Mouse (Mus musculus): ENCODE data around the gene Bdh1. TPM values are rescaled to one million over a fixed set of nuclear protein-coding genes. Genes with fewer than 3 reads are reported as not detected.
A peak's percentile ranks its signal among the peaks of the same experiment; 100 is the strongest.

Bdh1 gene
- polyA plus RNA-seq, 1 experiment from 2014 or later, result 68.3 TPM

DNA sequence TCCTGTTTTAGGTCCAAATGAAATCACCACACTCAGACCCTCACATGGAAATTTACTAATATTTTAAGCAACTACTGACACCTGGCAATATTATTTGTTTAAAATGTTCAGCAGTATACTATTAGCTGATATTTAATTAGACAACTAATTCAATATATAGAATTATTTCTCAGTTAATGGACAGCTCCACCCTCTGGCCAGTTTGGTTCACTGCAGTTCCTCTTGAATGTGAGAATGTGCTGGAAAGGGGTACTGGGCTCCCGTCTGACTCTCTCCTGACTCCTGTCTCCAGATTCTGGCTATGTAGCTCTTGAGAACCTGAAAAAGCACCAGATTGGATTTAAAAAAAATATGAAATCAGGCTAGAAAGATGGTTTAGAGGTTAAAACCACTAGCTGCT lies 17.0 kb upstream of the Bdh1 start:
- Histone ChIP-seq H3K36me3 (ENCODE audit: control insufficient read depth, insufficient read depth, low read length) (no peaks in the 10 kb centered on the region), H3K9ac (ENCODE audit: low read length) (no peak overlapping the region), H3K9me3 (ENCODE audit: control insufficient read depth, low read length) (no peaks in the 10 kb centered on the region), H3K4me3 (ENCODE audit: low read depth, low read length) (no peak overlapping the region), H3K4me2 (ENCODE audit: low read length) (no peak overlapping the region), H3K4me1 (replicated peaks; ENCODE audit: control insufficient read depth, insufficient read depth, low read length) (no peaks in the 10 kb centered on the region; the same call in 1 of the 2 replicates), H3K27me3 (replicated peaks; ENCODE audit: control insufficient read depth, insufficient read depth, low read length) (no peaks in the 10 kb centered on the region), H3K27ac (ENCODE audit: low read depth) (no peak overlapping the region)
- DNase-seq (ENCODE audit: low spot score) (peak; percentile 49), ATAC-seq (replicated peaks; ENCODE audit: low FRiP score, low TSS enrichment, low read depth) (no peak)
- 62% methylated on average over 1 of the region's 1 CpGs for WGBS

GRCm38 (mm10) chr16:31407872-31408271 lies 14.2 kb upstream of the Bdh1 start:
- DNase-seq (ENCODE audit: low spot score), result no peak
- Histone ChIP-seq H3K36me3 (ENCODE audit: control insufficient read depth, insufficient read depth, low read length) (no peaks in the 10 kb centered on the region), H3K4me1 (replicated peaks; ENCODE audit: control insufficient read depth, insufficient read depth, low read length) (no peaks in the 10 kb centered on the region), H3K27me3 (replicated peaks; ENCODE audit: control insufficient read depth, insufficient read depth, low read length) (no peaks in the 10 kb centered on the region), H3K27ac (ENCODE audit: low read depth) (no peak overlapping the region), H3K4me3 (ENCODE audit: low read depth, low read length) (no peak overlapping the region), H3K9ac (ENCODE audit: low read length) (no peak overlapping the region), H3K9me3 (ENCODE audit: control insufficient read depth, low read length) (no peaks in the 10 kb centered on the region), H3K4me2 (ENCODE audit: low read length) (no peak overlapping the region)
- no peak for ATAC-seq (replicated peaks; ENCODE audit: low FRiP score, low TSS enrichment, low read depth)
- WGBS, result 71% methylated on average over 3 of the region's 3 CpGs

DNA sequence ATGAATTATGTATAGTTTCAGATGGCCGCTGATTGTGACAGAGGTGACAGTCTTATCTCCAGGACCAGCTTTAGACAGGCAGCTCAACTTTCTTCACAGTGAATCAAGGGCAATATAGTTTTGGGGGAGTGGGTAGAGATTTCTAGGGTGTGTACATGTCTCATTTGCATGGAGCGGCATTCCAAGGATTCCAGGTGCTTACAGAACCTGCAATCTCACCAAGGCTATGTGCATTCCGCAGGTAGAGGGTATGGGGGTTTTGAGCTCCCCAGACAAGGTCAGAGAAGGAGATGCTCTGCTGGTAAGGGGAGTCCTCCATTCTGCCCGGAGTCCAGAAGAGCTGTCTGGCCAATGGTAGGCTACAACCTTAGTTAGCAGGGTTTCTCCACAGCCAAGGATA lies 11.1 kb upstream of the Bdh1 start:
- H3K4me3 ChIP-seq (ENCODE audit: low read depth, low read length), result no peak overlapping the region
- 67% methylated on average over 4 of the region's 4 CpGs for WGBS
- H3K27ac ChIP-seq (ENCODE audit: low read depth), result no peak overlapping the region
- no peak overlapping the region for H3K4me2 ChIP-seq (ENCODE audit: low read length)
- no peaks in the 10 kb centered on the region for H3K36me3 ChIP-seq (ENCODE audit: control insufficient read depth, insufficient read depth, low read length)
- no peak for ATAC-seq (replicated peaks; ENCODE audit: low FRiP score, low TSS enrichment, low read depth)
- no peaks in the 10 kb centered on the region for H3K27me3 ChIP-seq (replicated peaks; ENCODE audit: control insufficient read depth, insufficient read depth, low read length)
- no peak overlapping the region for H3K9ac ChIP-seq (ENCODE audit: low read length)
- DNase-seq (ENCODE audit: low spot score), result peak; percentile 49
- H3K9me3 ChIP-seq (ENCODE audit: control insufficient read depth, low read length), result no peaks in the 10 kb centered on the region
- no peaks in the 10 kb centered on the region for H3K4me1 ChIP-seq (replicated peaks; ENCODE audit: control insufficient read depth, insufficient read depth, low read length)

GRCm38 (mm10) chr16:31412321-31412720 lies 9.8 kb upstream of the Bdh1 start:
- no peak overlapping the region for H3K9ac ChIP-seq (ENCODE audit: low read length)
- no peak for ATAC-seq (replicated peaks; ENCODE audit: low FRiP score, low TSS enrichment, low read depth)
- H3K27ac ChIP-seq (ENCODE audit: low read depth), result no peak overlapping the region
- H3K27me3 ChIP-seq (replicated peaks; ENCODE audit: control insufficient read depth, insufficient read depth, low read length), result no peaks in the 10 kb centered on the region
- H3K9me3 ChIP-seq (ENCODE audit: control insufficient read depth, low read length), result no peaks in the 10 kb centered on the region
- peak; percentile 43 for DNase-seq (ENCODE audit: low spot score)
- H3K4me1 ChIP-seq (replicated peaks; ENCODE audit: control insufficient read depth, insufficient read depth, low read length), result no peaks in the 10 kb centered on the region
- no peak overlapping the region for H3K4me2 ChIP-seq (ENCODE audit: low read length)
- no peaks in the 10 kb centered on the region for H3K36me3 ChIP-seq (ENCODE audit: control insufficient read depth, insufficient read depth, low read length)
- 80% methylated on average over 14 of the region's 14 CpGs for WGBS
- H3K4me3 ChIP-seq (ENCODE audit: low read depth, low read length), result no peak overlapping the region

DNA sequence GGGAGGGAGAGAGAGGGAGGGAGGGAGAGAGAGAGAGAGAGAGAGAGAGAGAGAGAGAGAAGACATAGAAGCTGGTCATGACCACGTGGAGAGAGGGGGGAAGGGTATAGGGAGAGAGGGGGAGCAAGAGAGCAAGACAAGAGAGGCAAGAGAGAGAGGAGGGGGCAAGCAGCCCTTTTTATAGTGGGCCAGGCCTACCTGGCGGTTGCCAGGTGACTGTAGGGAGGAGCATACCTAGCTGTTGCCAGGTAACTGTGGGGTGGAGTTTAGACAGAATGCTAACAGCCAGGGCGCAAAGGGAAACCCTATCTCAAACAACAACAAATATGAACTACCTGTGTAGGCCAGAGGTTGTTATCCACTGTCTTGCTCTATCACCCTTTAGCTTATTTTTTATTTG lies 8.3 kb upstream of the Bdh1 start:
- WGBS, result 64% methylated on average over 3 of the region's 3 CpGs
- Histone ChIP-seq H3K36me3 (ENCODE audit: control insufficient read depth, insufficient read depth, low read length) (no peaks in the 10 kb centered on the region), H3K27me3 (replicated peaks; ENCODE audit: control insufficient read depth, insufficient read depth, low read length) (no peaks in the 10 kb centered on the region), H3K9me3 (ENCODE audit: control insufficient read depth, low read length) (no peaks in the 10 kb centered on the region), H3K4me3 (ENCODE audit: low read depth, low read length) (no peak overlapping the region), H3K4me1 (replicated peaks; ENCODE audit: control insufficient read depth, insufficient read depth, low read length) (no peaks in the 10 kb centered on the region), H3K4me2 (ENCODE audit: low read length) (no peak overlapping the region), H3K9ac (ENCODE audit: low read length) (no peak overlapping the region), H3K27ac (ENCODE audit: low read depth) (no peak overlapping the region)
- ATAC-seq (replicated peaks; ENCODE audit: low FRiP score, low TSS enrichment, low read depth), result no peak
- peak; percentile 21 for DNase-seq (ENCODE audit: low spot score)

GRCm38 (mm10) chr16:31415885-31416450 lies 6.1 kb upstream of the Bdh1 start:
- Histone ChIP-seq H3K9me3 (ENCODE audit: control insufficient read depth, low read length) (no peaks in the 10 kb centered on the region), H3K4me1 (replicated peaks; ENCODE audit: control insufficient read depth, insufficient read depth, low read length) (no peaks in the 10 kb centered on the region), H3K4me2 (ENCODE audit: low read length) (no peak overlapping the region), H3K36me3 (ENCODE audit: control insufficient read depth, insufficient read depth, low read length) (no peaks in the 10 kb centered on the region), H3K4me3 (ENCODE audit: low read depth, low read length) (no peak overlapping the region), H3K9ac (ENCODE audit: low read length) (no peak overlapping the region), H3K27ac (ENCODE audit: low read depth) (no peak overlapping the region), H3K27me3 (replicated peaks; ENCODE audit: control insufficient read depth, insufficient read depth, low read length) (no peaks in the 10 kb centered on the region)
- WGBS, result 48% methylated on average over 9 of the region's 9 CpGs
- DNase-seq (ENCODE audit: low spot score), result no peak
- ATAC-seq (replicated peaks; ENCODE audit: low FRiP score, low TSS enrichment, low read depth), result no peak

DNA sequence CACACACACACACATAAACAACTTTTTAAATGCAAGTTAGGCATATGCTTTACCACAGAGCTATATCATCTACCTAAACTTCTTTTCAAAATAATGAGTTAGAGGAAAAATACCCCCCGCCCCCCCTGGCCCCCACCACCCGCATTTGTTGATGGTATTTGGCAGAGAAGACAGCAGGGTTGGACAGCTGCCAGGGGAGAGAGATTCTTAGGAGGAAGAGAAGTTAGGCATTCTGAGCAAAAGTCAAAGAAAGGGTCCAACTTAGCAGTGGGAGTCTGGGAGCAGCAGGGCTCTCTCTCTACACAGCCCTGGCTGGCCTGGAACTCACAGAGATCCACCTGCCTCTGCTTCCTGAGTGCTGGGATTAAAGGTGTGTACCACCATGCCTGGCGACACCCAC lies 3.4 kb upstream of the Bdh1 start:
- DNase-seq (ENCODE audit: low spot score) (no peak), ATAC-seq (replicated peaks; ENCODE audit: low FRiP score, low TSS enrichment, low read depth) (no peak)
- Histone ChIP-seq H3K4me1 (replicated peaks; ENCODE audit: control insufficient read depth, insufficient read depth, low read length) (no peaks in the 10 kb centered on the region), H3K9ac (ENCODE audit: low read length) (no peak overlapping the region), H3K9me3 (ENCODE audit: control insufficient read depth, low read length) (no peaks in the 10 kb centered on the region), H3K36me3 (ENCODE audit: control insufficient read depth, insufficient read depth, low read length) (no peaks in the 10 kb centered on the region), H3K27me3 (replicated peaks; ENCODE audit: control insufficient read depth, insufficient read depth, low read length) (no peaks in the 10 kb centered on the region), H3K4me3 (ENCODE audit: low read depth, low read length) (no peak overlapping the region), H3K27ac (ENCODE audit: low read depth) (no peak overlapping the region), H3K4me2 (ENCODE audit: low read length) (no peak overlapping the region)
- 69% methylated on average over 3 of the region's 3 CpGs for WGBS

DNA sequence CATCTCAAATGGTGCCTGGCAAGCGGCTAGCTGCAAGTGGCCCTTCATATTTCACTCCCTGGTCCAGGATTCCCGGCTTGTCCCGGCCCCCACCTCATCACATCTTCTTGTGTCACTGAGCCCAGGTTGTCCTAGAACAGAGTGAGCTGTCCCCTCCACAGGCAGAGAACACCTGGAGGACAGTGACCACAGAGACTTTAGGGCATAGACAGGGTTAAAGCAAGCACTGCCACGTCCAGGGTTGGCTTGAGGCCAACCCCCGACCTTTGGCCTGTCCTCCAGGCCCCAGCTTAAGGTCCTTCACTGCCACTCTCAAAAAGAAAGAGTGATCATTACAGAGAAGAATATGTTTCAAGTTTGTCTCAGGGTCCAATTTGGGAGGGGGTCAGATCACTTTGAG lies 2.6 kb upstream of the Bdh1 start:
- Histone ChIP-seq H3K9me3 (ENCODE audit: control insufficient read depth, low read length) (no peaks in the 10 kb centered on the region), H3K4me2 (ENCODE audit: low read length) (no peak overlapping the region), H3K4me1 (replicated peaks; ENCODE audit: control insufficient read depth, insufficient read depth, low read length) (no peaks in the 10 kb centered on the region), H3K27ac (ENCODE audit: low read depth) (no peak overlapping the region), H3K27me3 (replicated peaks; ENCODE audit: control insufficient read depth, insufficient read depth, low read length) (no peaks in the 10 kb centered on the region), H3K36me3 (ENCODE audit: control insufficient read depth, insufficient read depth, low read length) (no peaks in the 10 kb centered on the region), H3K4me3 (ENCODE audit: low read depth, low read length) (no peak overlapping the region), H3K9ac (ENCODE audit: low read length) (no peak overlapping the region)
- ATAC-seq (replicated peaks; ENCODE audit: low FRiP score, low TSS enrichment, low read depth), result no peak
- no peak for DNase-seq (ENCODE audit: low spot score)
- 66% methylated on average over 5 of the region's 5 CpGs for WGBS

DNA sequence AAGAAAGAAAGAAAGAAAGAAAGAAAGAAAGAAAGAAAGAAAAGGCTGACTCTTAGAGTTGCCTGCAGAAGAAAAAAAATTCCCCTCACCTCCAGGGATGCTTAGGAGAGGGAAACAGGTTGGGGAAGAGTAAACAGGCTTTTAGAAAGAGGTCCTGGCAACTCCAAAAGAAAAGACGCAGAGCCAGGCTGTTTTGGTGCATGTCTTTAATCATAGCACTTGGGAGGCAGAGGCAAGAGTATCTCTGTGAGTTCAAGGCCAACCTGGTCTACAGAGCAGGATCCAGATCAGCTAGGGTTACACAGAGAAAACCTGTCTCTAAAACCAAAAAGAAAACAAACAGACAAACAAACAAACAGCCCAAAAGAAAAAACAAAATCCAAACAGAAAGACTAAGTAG lies 642 bp downstream of the Bdh1 start:
- WGBS, result 54% methylated on average over 1 of the region's 1 CpGs

More for the DNA sequence above, 642 bp downstream of the Bdh1 start:
- H3K27me3 ChIP-seq (replicated peaks; ENCODE audit: control insufficient read depth, insufficient read depth, low read length), result peaks cover 11% of the 10 kb centered on the region
- no peak overlapping the region for H3K9ac ChIP-seq (ENCODE audit: low read length)
- H3K4me1 ChIP-seq (replicated peaks; ENCODE audit: control insufficient read depth, insufficient read depth, low read length), result no peaks in the 10 kb centered on the region
- no peak for DNase-seq (ENCODE audit: low spot score)
- H3K4me2 ChIP-seq (ENCODE audit: low read length), result no peak overlapping the region
- no peaks in the 10 kb centered on the region for H3K36me3 ChIP-seq (ENCODE audit: control insufficient read depth, insufficient read depth, low read length)
- no peaks in the 10 kb centered on the region for H3K9me3 ChIP-seq (ENCODE audit: control insufficient read depth, low read length)
- H3K27ac ChIP-seq (ENCODE audit: low read depth), result no peak overlapping the region
- H3K4me3 ChIP-seq (ENCODE audit: low read depth, low read length), result no peak overlapping the region
- ATAC-seq (replicated peaks; ENCODE audit: low FRiP score, low TSS enrichment, low read depth), result no peak
